Mouse (Mus musculus) liver, embryonic 13.5 days (tissue): ENCODE data around the gene Pkdcc. TPM values are rescaled to one million over a fixed set of nuclear protein-coding genes. Genes with fewer than 3 reads are reported as not detected.

Experiments
- polyA plus RNA-seq: library from polyadenylated mRNA; unstranded; fragments of >200 nt; fragmentation: Nextera tagmentation; extraction: Ambion mirVana; gene quantifications from 2 replicates; pipeline ENCODE4 v1.2.1, GENCODE M21; 2015

The Pkdcc gene
- polyA plus RNA-seq, 1 experiment from 2014 or later = 3.5 TPM

Other genes starting within 250 kb of the Pkdcc start
- 5.4 and 7.1 TPM in 2 replicates for gene Eml4, start 135.6 kb downstream of the Pkdcc start, polyA plus RNA-seq